Mouse (Mus musculus): ENCODE results near the gene Fam114a2. TPM values are rescaled to one million over a fixed set of nuclear protein-coding genes. Genes with fewer than 3 reads are reported as not detected.

The Fam114a2 gene
- polyA plus RNA-seq (2017; shearing (Covaris generic)) = 117 TPM

GRCm38 (mm10) chr11:57518091-57518750, at the start of gene Fam114a2, which contains the start of gene Mfap3:
Fam114a2 (minus strand) TSS chr11:57518617.
Mfap3 (plus strand) TSS chr11:57518664.

Other genes starting within 250 kb of the Fam114a2 start
- 40.8 TPM for gene Mfap3, start within 50 bp of the Fam114a2 start, polyA plus RNA-seq (2017; shearing (Covaris generic))
- 9.6 TPM for gene Galnt10, start 126.8 kb upstream of the Fam114a2 start, polyA plus RNA-seq (2017; shearing (Covaris generic))

All from CD4-positive, CD25-positive, alpha-beta regulatory T cell, adult 9 weeks (primary cell).